Mouse (Mus musculus): Measurements from ENCODE around the gene Abcb1a. TPM values are rescaled to one million over a fixed set of nuclear protein-coding genes. Genes with fewer than 3 reads are reported as not detected.
"Not testable (repeated sequence)": the region's sequence is repeated elsewhere in the genome, so short reads cannot be mapped to it uniquely, and the experiment has no call there.

The Abcb1a gene
- polyA plus RNA-seq, 1 experiment from 2014 or later = 0.53 TPM

DNA sequence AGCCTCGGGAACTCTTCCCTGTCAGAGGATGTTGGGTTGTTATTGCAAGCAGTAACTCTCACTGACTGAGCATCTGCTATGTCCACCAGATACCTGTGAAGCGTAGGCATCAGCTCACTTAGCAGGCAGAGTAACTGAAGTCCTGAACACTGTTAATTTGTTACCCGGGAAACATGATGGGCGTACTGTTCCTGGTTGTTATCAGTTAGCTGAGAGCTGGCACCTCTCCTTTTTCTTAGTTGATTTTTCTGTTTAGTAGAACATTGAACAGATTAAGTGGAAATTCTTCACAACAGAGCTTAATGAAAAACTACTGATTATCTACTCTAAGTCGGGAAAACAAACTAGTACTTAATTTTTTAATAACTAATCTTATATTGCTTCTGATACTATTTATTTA lies 27.7 kb downstream of the Abcb1a start:
- Histone ChIP-seq H3K4me3 (ENCODE audit: low read depth, low read length) (no peak overlapping the region), H3K4me1 (ENCODE audit: control insufficient read depth, insufficient read depth, low read length) (no peaks in the 10 kb centered on the region), H3K27me3 (replicated peaks; ENCODE audit: control insufficient read depth, insufficient read depth, low read length) (no peaks in the 10 kb centered on the region), H3K9me3 (ENCODE audit: control insufficient read depth, low read length) (no peaks in the 10 kb centered on the region), H3K4me2 (ENCODE audit: low read depth, low read length) (no peak overlapping the region), H3K36me3 (ENCODE audit: control insufficient read depth, insufficient read depth, low read length) (no peaks in the 10 kb centered on the region), H3K27ac (replicated peaks; ENCODE audit: low read depth, low read length) (no peak overlapping the region), H3K9ac (ENCODE audit: low read depth, low read length) (no peak overlapping the region)
- no peak for ATAC-seq (ENCODE audit: low read depth)
- 82% methylated on average over 5 of the region's 5 CpGs for WGBS
- DNase-seq (ENCODE audit: low spot score) = no peak

DNA sequence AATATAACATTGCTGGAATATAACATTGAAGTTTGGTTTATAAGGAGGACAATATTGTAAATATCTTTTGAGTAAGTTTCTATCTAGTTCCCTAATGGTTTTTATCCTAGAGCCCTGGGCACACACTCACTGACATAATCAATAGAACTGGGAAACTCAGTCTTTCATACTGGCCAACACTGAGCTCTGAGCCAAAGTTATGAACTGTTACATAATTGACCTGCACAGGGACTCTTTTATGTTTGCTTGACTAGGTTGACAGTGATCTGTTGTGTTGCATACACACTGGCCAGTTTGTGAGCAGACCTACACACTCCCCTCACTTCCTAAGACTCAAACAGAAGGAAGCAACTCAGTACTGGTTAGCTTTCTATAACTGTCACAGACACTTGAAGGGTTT lies 56.2 kb downstream of the Abcb1a start:
- no peak for ATAC-seq (ENCODE audit: low read depth)
- H3K27ac ChIP-seq (replicated peaks; ENCODE audit: low read depth, low read length) = no peak overlapping the region
- H3K27me3 ChIP-seq (replicated peaks; ENCODE audit: control insufficient read depth, insufficient read depth, low read length) = no peaks in the 10 kb centered on the region
- DNase-seq (ENCODE audit: low spot score) = no peak
- no peaks in the 10 kb centered on the region for H3K4me1 ChIP-seq (ENCODE audit: control insufficient read depth, insufficient read depth, low read length)
- no peak overlapping the region for H3K4me2 ChIP-seq (ENCODE audit: low read depth, low read length)
- no peaks in the 10 kb centered on the region for H3K36me3 ChIP-seq (ENCODE audit: control insufficient read depth, insufficient read depth, low read length)
- H3K9ac ChIP-seq (ENCODE audit: low read depth, low read length) = no peak overlapping the region
- H3K4me3 ChIP-seq (ENCODE audit: low read depth, low read length) = no peak overlapping the region
- no peaks in the 10 kb centered on the region for H3K9me3 ChIP-seq (ENCODE audit: control insufficient read depth, low read length)

DNA sequence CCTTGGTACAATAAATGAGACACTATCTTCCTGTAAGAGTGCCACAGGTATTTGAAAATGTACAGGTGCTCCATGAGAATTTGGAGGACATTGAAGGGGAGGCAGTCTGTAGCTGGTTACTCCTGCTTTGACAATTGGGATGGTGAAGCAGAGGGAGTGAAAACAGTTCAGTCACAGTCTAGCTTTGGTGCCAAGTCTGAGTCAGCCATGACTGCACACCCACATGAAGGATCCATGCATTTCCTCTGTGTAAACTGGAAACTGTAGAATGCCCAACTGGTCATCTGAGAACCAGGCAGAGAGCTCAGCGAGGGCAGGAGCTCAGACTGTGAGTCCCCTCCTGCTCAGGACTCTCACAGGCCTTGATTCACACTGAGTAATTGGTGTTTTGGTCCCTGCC lies 59.7 kb downstream of the Abcb1a start:
- Histone ChIP-seq H3K36me3 (ENCODE audit: control insufficient read depth, insufficient read depth, low read length) (no peaks in the 10 kb centered on the region), H3K27ac (replicated peaks; ENCODE audit: low read depth, low read length) (no peak overlapping the region), H3K4me2 (ENCODE audit: low read depth, low read length) (no peak overlapping the region), H3K9ac (ENCODE audit: low read depth, low read length) (no peak overlapping the region), H3K4me1 (ENCODE audit: control insufficient read depth, insufficient read depth, low read length) (no peaks in the 10 kb centered on the region), H3K9me3 (ENCODE audit: control insufficient read depth, low read length) (no peaks in the 10 kb centered on the region), H3K4me3 (ENCODE audit: low read depth, low read length) (no peak overlapping the region), H3K27me3 (replicated peaks; ENCODE audit: control insufficient read depth, insufficient read depth, low read length) (no peaks in the 10 kb centered on the region)
- ATAC-seq (ENCODE audit: low read depth) (no peak), DNase-seq (ENCODE audit: low spot score) (no peak)
- 67% methylated on average over 1 of the region's 1 CpGs for WGBS

DNA sequence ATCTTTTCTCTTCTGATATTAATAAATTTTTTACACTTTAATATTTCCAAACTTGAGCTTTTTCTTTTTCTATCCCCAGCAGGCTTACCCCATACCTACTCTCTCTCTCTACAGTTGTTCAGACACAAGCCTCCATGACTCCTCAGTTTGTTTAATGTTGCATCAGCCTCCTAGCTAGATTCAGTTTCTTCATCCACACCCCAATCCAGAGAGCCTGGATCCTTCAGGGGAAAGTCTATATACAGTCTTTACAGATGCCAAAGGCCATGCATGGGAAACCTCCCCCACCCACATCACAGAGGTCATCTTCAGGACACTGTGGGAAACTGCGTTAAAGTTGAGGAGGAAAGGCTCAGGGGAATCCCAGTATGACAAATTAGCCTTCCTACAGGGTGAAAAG lies 62.3 kb downstream of the Abcb1a start:
- ATAC-seq (ENCODE audit: low read depth) = no peak
- Histone ChIP-seq H3K4me2 (ENCODE audit: low read depth, low read length) (no peak overlapping the region), H3K9me3 (ENCODE audit: control insufficient read depth, low read length) (no peaks in the 10 kb centered on the region), H3K4me3 (ENCODE audit: low read depth, low read length) (no peak overlapping the region), H3K4me1 (ENCODE audit: control insufficient read depth, insufficient read depth, low read length) (no peaks in the 10 kb centered on the region), H3K9ac (ENCODE audit: low read depth, low read length) (no peak overlapping the region), H3K27me3 (replicated peaks; ENCODE audit: control insufficient read depth, insufficient read depth, low read length) (no peaks in the 10 kb centered on the region), H3K36me3 (ENCODE audit: control insufficient read depth, insufficient read depth, low read length) (no peaks in the 10 kb centered on the region), H3K27ac (replicated peaks; ENCODE audit: low read depth, low read length) (no peak overlapping the region)
- DNase-seq (ENCODE audit: low spot score) = no peak
- WGBS = 16% methylated on average over 1 of the region's 1 CpGs

DNA sequence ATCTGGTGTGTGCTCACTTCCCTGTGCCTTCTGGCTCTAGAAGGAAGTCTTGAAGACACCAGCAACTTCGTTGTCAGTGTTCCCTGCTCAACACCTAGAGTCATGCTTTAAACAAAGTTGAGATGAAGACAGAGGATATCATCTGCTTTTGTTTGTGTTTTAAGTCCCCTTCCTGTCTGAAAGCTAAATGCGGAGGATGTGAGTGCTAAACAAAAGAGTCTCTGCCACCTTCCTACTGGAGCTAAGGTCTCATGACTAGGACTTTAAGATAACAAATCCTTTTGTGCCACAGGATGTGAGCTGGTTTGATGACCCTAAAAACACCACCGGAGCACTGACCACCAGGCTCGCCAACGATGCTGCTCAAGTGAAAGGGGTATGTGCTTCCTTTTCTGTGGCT lies 63.0 kb downstream of the Abcb1a start:
- Histone ChIP-seq H3K4me1 (ENCODE audit: control insufficient read depth, insufficient read depth, low read length) (no peaks in the 10 kb centered on the region), H3K27me3 (replicated peaks; ENCODE audit: control insufficient read depth, insufficient read depth, low read length) (no peaks in the 10 kb centered on the region), H3K9ac (ENCODE audit: low read depth, low read length) (no peak overlapping the region), H3K9me3 (ENCODE audit: control insufficient read depth, low read length) (no peaks in the 10 kb centered on the region), H3K4me2 (ENCODE audit: low read depth, low read length) (no peak overlapping the region), H3K27ac (replicated peaks; ENCODE audit: low read depth, low read length) (no peak overlapping the region), H3K4me3 (ENCODE audit: low read depth, low read length) (no peak overlapping the region), H3K36me3 (ENCODE audit: control insufficient read depth, insufficient read depth, low read length) (no peaks in the 10 kb centered on the region)
- WGBS = 84% methylated on average over 5 of the region's 5 CpGs
- no peak for ATAC-seq (ENCODE audit: low read depth)
- no peak for DNase-seq (ENCODE audit: low spot score)

DNA sequence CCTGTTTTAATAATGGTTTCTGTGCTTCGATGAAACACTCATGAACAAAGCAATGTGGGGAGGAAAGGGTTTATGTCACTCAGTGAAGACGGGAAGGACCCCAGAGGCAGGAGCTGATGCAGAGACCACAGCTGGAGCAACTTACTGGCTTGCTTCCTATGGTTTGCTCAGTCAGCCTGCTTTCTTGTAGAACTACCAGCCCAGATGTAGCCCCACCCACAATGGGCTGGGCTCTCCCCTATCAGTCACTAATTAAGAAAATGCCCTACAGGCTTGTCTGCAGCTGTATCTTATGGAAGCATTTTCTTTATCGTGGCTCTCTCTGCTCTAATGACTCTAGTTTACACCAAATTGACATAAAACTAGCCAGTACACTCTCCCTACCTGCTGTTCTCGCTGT lies 67.9 kb downstream of the Abcb1a start:
- Histone ChIP-seq H3K4me3 (ENCODE audit: low read depth, low read length) (no peak overlapping the region), H3K9ac (ENCODE audit: low read depth, low read length) (no peak overlapping the region), H3K4me1 (ENCODE audit: control insufficient read depth, insufficient read depth, low read length) (no peaks in the 10 kb centered on the region), H3K27me3 (replicated peaks; ENCODE audit: control insufficient read depth, insufficient read depth, low read length) (no peaks in the 10 kb centered on the region), H3K9me3 (ENCODE audit: control insufficient read depth, low read length) (no peaks in the 10 kb centered on the region), H3K36me3 (ENCODE audit: control insufficient read depth, insufficient read depth, low read length) (no peaks in the 10 kb centered on the region), H3K27ac (replicated peaks; ENCODE audit: low read depth, low read length) (no peak overlapping the region), H3K4me2 (ENCODE audit: low read depth, low read length) (no peak overlapping the region)
- DNase-seq (ENCODE audit: low spot score) (peak; percentile 6), ATAC-seq (ENCODE audit: low read depth) (no peak)
- WGBS = 34% methylated on average over 4 of the region's 4 CpGs

- H3K36me3 ChIP-seq (ENCODE audit: control insufficient read depth, insufficient read depth, low read length) = no peaks in the 10 kb centered on the region
- no peaks in the 10 kb centered on the region for H3K4me1 ChIP-seq (ENCODE audit: control insufficient read depth, insufficient read depth, low read length)
- no peak overlapping the region for H3K4me3 ChIP-seq (ENCODE audit: low read depth, low read length)
- DNase-seq (ENCODE audit: low spot score) (no peak), ATAC-seq (ENCODE audit: low read depth) (no peak)
- H3K27me3 ChIP-seq (replicated peaks; ENCODE audit: control insufficient read depth, insufficient read depth, low read length) = no peaks in the 10 kb centered on the region
- no peaks in the 10 kb centered on the region for H3K9me3 ChIP-seq (ENCODE audit: control insufficient read depth, low read length)
- H3K4me2 ChIP-seq (ENCODE audit: low read depth, low read length) = no peak overlapping the region
- H3K9ac ChIP-seq (ENCODE audit: low read depth, low read length) = no peak overlapping the region
- H3K27ac ChIP-seq (replicated peaks; ENCODE audit: low read depth, low read length) = no peak overlapping the region
Measured at GRCm38 (mm10) chr5:8732639-8733038, 72.8 kb downstream of the Abcb1a start.

- H3K4me3 ChIP-seq (ENCODE audit: low read depth, low read length); H3K4me2 ChIP-seq (ENCODE audit: low read depth, low read length); H3K9me3 ChIP-seq (ENCODE audit: control insufficient read depth, low read length); H3K36me3 ChIP-seq (ENCODE audit: control insufficient read depth, insufficient read depth, low read length); DNase-seq (ENCODE audit: low spot score); H3K27me3 ChIP-seq (replicated peaks; ENCODE audit: control insufficient read depth, insufficient read depth, low read length); H3K4me1 ChIP-seq (ENCODE audit: control insufficient read depth, insufficient read depth, low read length); H3K9ac ChIP-seq (ENCODE audit: low read depth, low read length); ATAC-seq (ENCODE audit: low read depth); H3K27ac ChIP-seq (replicated peaks; ENCODE audit: low read depth, low read length): not testable (repeated sequence)
- 73% methylated on average over 6 of the region's 10 CpGs for WGBS
Measured at GRCm38 (mm10) chr5:8733307-8733706, 73.4 kb downstream of the Abcb1a start.

GRCm38 (mm10) chr5:8736389-8736788 lies 76.5 kb downstream of the Abcb1a start:
- 68% methylated on average over 4 of the region's 4 CpGs for WGBS
- no peaks in the 10 kb centered on the region for H3K36me3 ChIP-seq (ENCODE audit: control insufficient read depth, insufficient read depth, low read length)
- DNase-seq (ENCODE audit: low spot score) (no peak), ATAC-seq (ENCODE audit: low read depth) (no peak)
- H3K4me1 ChIP-seq (ENCODE audit: control insufficient read depth, insufficient read depth, low read length) = no peaks in the 10 kb centered on the region
- H3K4me2 ChIP-seq (ENCODE audit: low read depth, low read length) = no peak overlapping the region
- no peaks in the 10 kb centered on the region for H3K27me3 ChIP-seq (replicated peaks; ENCODE audit: control insufficient read depth, insufficient read depth, low read length)
- no peak overlapping the region for H3K27ac ChIP-seq (replicated peaks; ENCODE audit: low read depth, low read length)
- no peaks in the 10 kb centered on the region for H3K9me3 ChIP-seq (ENCODE audit: control insufficient read depth, low read length)
- H3K9ac ChIP-seq (ENCODE audit: low read depth, low read length) = no peak overlapping the region
- no peak overlapping the region for H3K4me3 ChIP-seq (ENCODE audit: low read depth, low read length)

All from embryonic facial prominence, embryonic 14.5 days (tissue).